Mouse (Mus musculus) liver, adult 2 months (tissue): Measurements from ENCODE around the gene Slc12a7.

Experiments used
- CTCF ChIP-seq: fragments of 200-500 bp; IDR thresholded peaks from 2 replicates; pipeline ENCODE4 v1.5.1; 2011; ENCODE audit warnings: low read depth, low read length, control low read depth
- POLR2A ChIP-seq: fragments of 200-500 bp; IDR thresholded peaks from 2 replicates; pipeline ENCODE4 v1.6.1; 2011; ENCODE audit warnings: low read length, control low read depth; ENCODE audit not compliant: insufficient read depth; ENCODE audit errors: extremely low read depth

DNA sequence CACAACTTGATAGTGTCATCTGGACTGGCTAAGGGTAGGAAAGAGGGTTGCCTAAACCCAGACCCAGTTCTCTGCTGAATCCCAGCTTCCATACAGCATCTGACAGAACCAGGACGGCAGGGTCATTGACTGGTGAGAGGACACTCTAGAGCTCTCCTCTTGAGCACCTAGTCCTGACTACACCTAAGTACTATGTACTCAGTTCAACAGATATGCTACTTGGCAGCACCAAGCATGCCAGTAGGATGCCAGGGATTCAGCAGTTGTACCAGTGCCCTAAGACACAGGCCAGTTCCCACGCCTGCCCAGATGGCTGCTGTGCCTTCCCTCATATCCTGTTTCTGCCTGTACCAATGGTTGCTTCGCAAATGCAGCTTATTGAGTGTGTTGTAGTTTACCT lies 80.0 kb downstream of the Slc12a7 start:
- no peak for TF ChIP-seq CTCF
- TF ChIP-seq POLR2A: no peak
